Mouse (Mus musculus): ENCODE results near the gene Zfp366. TPM values are rescaled to one million over a fixed set of nuclear protein-coding genes. Genes with fewer than 3 reads are reported as not detected.

Gene Zfp366
- polyA plus RNA-seq, 1 experiment from 2014 or later, result 0.64 TPM

DNA sequence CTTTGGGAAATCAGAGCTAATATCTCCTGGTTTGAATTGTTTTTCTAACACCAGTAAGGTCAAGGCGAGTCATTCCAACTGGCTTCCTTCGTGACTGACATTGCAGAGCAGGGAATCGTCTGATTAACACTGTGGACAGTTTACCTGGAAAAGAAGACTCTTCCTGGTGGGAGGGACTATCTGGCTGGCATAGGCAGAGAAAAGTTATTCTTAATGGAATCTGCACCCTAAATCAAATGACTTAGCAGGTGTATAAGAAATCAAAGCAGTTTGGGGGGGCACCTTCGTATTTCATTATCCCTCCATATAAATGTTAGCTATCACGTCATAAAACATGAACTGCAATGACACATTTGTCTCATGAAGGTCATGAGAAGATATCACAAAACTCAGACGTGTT lies 93.9 kb downstream of the Zfp366 start:
- WGBS, result 83% methylated on average over 6 of the region's 6 CpGs
- H3K9ac ChIP-seq, result no peak overlapping the region
- no peaks in the 10 kb centered on the region for H3K9me3 ChIP-seq
- H3K4me1 ChIP-seq (replicated peaks), result peaks cover 7% of the 10 kb centered on the region
- ATAC-seq (ENCODE audit: low FRiP score), result no peak
- H3K4me3 ChIP-seq, result no peak overlapping the region
- H3K27me3 ChIP-seq, result no peaks in the 10 kb centered on the region
- H3K27ac ChIP-seq, result no peak overlapping the region
- no peaks in the 10 kb centered on the region for H3K36me3 ChIP-seq
- H3K4me2 ChIP-seq, result no peak overlapping the region

DNA sequence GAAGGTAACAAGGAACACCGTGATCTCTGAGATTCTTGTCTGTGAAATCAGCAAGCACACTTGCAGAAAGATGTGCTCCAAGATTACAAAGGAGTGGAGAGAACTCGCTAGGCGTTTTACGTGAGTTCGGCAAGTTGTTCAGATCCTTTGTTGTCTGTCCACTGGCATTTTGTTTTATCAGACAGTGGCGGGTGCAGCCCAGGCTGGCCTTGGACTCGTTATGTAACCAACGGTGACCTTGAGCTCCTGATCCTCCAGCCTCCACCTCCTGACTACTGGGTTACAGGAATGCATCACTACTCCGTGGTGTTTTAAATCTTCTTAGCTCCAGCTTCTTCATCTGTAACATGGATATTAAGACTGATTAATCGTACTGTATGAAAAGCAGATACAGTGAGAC lies 94.7 kb downstream of the Zfp366 start:
- peaks cover 16% of the 10 kb centered on the region for H3K4me1 ChIP-seq (replicated peaks)
- no peaks in the 10 kb centered on the region for H3K27me3 ChIP-seq
- no peak overlapping the region for H3K9ac ChIP-seq
- H3K4me2 ChIP-seq, result no peak overlapping the region
- no peak overlapping the region for H3K27ac ChIP-seq
- H3K36me3 ChIP-seq, result no peaks in the 10 kb centered on the region
- ATAC-seq (ENCODE audit: low FRiP score), result no peak
- WGBS, result 72% methylated on average over 10 of the region's 10 CpGs
- no peaks in the 10 kb centered on the region for H3K9me3 ChIP-seq
- no peak overlapping the region for H3K4me3 ChIP-seq

GRCm38 (mm10) chr13:99282961-99283360 lies 98.3 kb downstream of the Zfp366 start:
- no peak for ATAC-seq (ENCODE audit: low FRiP score)
- no peak overlapping the region for H3K4me2 ChIP-seq
- H3K4me3 ChIP-seq, result no peak overlapping the region
- H3K36me3 ChIP-seq, result no peaks in the 10 kb centered on the region
- H3K4me1 ChIP-seq (replicated peaks), result peaks cover 30% of the 10 kb centered on the region
- 76% methylated on average over 6 of the region's 6 CpGs for WGBS
- H3K9me3 ChIP-seq, result no peaks in the 10 kb centered on the region
- H3K27ac ChIP-seq, result 0 out of 2 replicates have a peak overlapping the region, but pooled peaks have one; percentile 18
- no peak overlapping the region for H3K9ac ChIP-seq
- H3K27me3 ChIP-seq, result no peaks in the 10 kb centered on the region

- 62% methylated on average over 12 of the region's 12 CpGs for WGBS
- Histone ChIP-seq H3K9me3 (no peaks in the 10 kb centered on the region), H3K4me2 (peak overlapping the region; percentile 34), H3K27ac (peak overlapping the region; percentile 82), H3K4me1 (replicated peaks) (peaks cover 30% of the 10 kb centered on the region), H3K36me3 (no peaks in the 10 kb centered on the region), H3K27me3 (no peaks in the 10 kb centered on the region), H3K9ac (no peak overlapping the region), H3K4me3 (no peak overlapping the region)
- ATAC-seq (ENCODE audit: low FRiP score), result peak; percentile 23; the same call in 1 of the 2 replicates
These were observed 99.3 kb downstream of the Zfp366 start for GRCm38 (mm10) chr13:99283916-99284315.

DNA sequence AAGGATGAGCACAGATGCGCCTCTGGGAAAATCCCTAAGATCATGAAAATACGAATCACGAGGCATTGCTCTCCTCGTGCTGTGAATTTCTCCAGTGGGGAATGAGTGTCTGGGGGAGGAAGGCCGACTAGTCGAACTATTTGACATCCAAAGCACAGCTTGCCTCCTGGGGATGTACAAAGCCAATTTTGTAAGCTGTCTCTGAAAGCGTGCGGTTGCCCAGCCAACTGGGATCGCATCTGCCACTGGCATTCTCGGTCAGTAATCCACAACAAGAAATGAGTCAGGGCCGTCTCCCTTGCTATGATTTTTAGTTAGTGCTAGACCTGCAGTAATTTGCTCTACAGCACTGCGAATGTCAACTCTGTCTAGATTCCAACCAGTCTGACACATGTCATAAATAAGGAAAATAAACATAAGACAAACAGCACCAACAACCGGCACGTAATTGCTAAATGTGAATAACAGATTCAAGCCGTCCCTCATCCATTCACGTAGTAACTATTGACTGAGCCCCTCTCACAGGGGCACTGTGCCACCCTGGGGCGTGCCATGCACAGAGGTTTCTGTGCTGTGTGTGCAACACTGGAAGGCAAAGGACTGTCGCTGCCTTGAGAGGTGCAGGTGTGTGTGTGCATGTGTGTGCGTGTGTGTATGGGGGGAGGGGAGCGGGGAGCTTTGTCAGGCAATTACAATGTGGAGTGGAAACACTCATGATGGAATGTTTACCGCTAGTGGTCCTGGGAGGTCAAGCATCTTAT lies 100.0 kb downstream of the Zfp366 start:
- no peaks in the 10 kb centered on the region for H3K9me3 ChIP-seq
- H3K4me1 ChIP-seq (replicated peaks), result peaks cover 30% of the 10 kb centered on the region
- peak overlapping the region; percentile 34 for H3K4me2 ChIP-seq
- H3K36me3 ChIP-seq, result no peaks in the 10 kb centered on the region
- H3K4me3 ChIP-seq, result no peak overlapping the region
- ATAC-seq (ENCODE audit: low FRiP score), result peak; percentile 86
- WGBS, result 50% methylated on average over 21 of the region's 21 CpGs
- H3K9ac ChIP-seq, result peak overlapping the region; percentile 35; the same call in 1 of the 2 replicates
- H3K27me3 ChIP-seq, result no peaks in the 10 kb centered on the region
- H3K27ac ChIP-seq, result peak overlapping the region; percentile 82

GRCm38 (mm10) chr13:99285241-99285640 lies 100.6 kb downstream of the Zfp366 start:
- H3K36me3 ChIP-seq, result no peaks in the 10 kb centered on the region
- no peaks in the 10 kb centered on the region for H3K9me3 ChIP-seq
- no peak overlapping the region for H3K4me2 ChIP-seq
- 51% methylated on average over 2 of the region's 2 CpGs for WGBS
- no peak overlapping the region for H3K4me3 ChIP-seq
- 0 out of 2 replicates have a peak, but pooled peaks have one; percentile 5 for ATAC-seq (ENCODE audit: low FRiP score)
- no peaks in the 10 kb centered on the region for H3K27me3 ChIP-seq
- H3K27ac ChIP-seq, result peak overlapping the region; percentile 82
- peaks cover 30% of the 10 kb centered on the region for H3K4me1 ChIP-seq (replicated peaks)
- H3K9ac ChIP-seq, result 0 out of 2 replicates have a peak overlapping the region, but pooled peaks have one; percentile 35

DNA sequence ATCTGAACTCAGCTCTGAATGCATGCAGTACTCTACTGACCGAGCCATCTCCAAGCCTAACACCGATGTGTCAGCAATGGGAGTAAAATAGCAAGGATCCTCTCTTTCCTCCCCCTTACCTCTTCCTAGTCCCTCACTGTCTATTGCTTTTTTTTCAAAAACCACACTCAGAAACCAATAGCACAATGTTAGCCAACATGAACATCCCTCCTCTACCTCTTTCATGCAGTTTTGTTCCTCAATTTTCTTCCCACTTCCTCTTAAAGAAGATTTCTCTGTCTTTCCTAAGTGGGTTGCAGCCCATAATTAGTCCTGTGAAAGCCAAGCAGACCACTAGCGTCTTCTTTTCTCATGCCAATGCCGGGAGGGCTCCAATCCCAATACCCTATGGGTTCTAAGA lies 102.6 kb downstream of the Zfp366 start:
- H3K4me1 ChIP-seq (replicated peaks), result peaks cover 30% of the 10 kb centered on the region
- H3K36me3 ChIP-seq, result no peaks in the 10 kb centered on the region
- H3K27ac ChIP-seq, result no peak overlapping the region
- no peak for ATAC-seq (ENCODE audit: low FRiP score)
- H3K9me3 ChIP-seq, result no peaks in the 10 kb centered on the region
- H3K9ac ChIP-seq, result no peak overlapping the region
- H3K4me2 ChIP-seq, result no peak overlapping the region
- 91% methylated on average over 4 of the region's 4 CpGs for WGBS
- H3K27me3 ChIP-seq, result no peaks in the 10 kb centered on the region
- no peak overlapping the region for H3K4me3 ChIP-seq

DNA sequence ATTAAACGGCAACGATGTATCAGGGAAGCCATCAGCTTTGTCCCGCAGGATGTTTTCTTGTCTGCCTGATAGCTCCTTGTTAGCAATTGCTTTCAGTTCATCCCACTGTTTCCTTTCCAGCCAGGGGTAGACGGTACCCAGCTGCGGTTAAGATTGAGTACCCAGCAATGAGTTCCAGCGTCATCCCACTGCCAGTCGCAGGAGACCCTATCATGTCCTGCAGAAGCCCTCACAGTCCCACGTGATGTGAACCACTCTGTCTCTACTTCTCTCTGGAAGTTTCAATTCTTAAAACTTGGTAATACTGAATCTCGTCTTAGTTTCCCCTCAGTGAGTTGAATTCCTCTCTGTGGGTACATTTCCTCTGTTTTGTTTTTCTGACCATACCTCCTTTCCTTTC lies 103.2 kb downstream of the Zfp366 start:
- WGBS, result 85% methylated on average over 9 of the region's 9 CpGs
- Histone ChIP-seq H3K4me1 (replicated peaks) (peaks cover 30% of the 10 kb centered on the region), H3K9me3 (no peaks in the 10 kb centered on the region), H3K27ac (no peak overlapping the region), H3K27me3 (no peaks in the 10 kb centered on the region), H3K4me2 (no peak overlapping the region), H3K9ac (no peak overlapping the region), H3K36me3 (no peaks in the 10 kb centered on the region), H3K4me3 (no peak overlapping the region)
- ATAC-seq (ENCODE audit: low FRiP score), result no peak

DNA sequence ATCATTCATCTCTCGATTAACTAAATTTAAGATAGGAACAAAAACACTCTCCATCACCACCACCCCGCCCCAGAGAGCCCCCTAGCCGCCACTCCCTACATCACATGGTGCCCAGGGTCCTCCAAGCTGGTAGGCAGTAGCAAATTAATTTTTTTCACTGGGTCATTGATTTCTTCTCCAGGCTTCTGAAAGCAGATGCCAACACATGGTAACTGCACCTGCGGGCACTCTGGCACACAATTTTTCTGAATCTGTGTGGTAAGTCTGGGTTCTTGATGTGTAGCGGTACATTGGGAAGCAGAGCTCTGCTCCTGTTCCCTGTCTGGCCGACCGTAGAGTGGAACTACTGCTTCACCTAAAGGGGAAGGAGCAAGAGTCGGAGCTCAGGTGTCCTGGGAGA lies 106.1 kb downstream of the Zfp366 start:
- WGBS, result 95% methylated on average over 8 of the region's 8 CpGs

DNA sequence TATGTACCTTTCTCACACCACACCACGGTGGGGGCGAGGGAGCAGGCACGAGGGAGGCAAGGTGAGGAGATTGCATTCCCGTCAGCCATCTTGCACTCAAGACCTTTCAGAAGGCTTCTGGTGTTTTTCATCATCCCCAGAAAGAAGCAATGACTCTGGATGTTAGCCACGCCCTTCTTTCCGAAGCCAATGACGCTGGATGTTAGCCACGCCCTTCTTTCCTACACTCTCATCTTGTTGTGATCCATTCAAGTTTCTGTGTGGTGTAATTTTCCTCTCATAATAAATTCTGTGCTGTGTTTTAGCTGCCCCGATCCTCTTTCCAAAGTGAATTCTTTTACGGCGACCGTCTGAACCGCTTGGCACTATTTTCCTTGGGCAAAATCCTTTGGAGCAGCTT lies 109.6 kb downstream of the Zfp366 start:
- Histone ChIP-seq H3K4me3 (no peak overlapping the region), H3K9ac (no peak overlapping the region), H3K36me3 (no peaks in the 10 kb centered on the region), H3K4me1 (replicated peaks) (no peaks in the 10 kb centered on the region), H3K27me3 (no peaks in the 10 kb centered on the region), H3K9me3 (no peaks in the 10 kb centered on the region), H3K27ac (no peak overlapping the region), H3K4me2 (no peak overlapping the region)
- ATAC-seq (ENCODE audit: low FRiP score), result no peak
- WGBS, result 92% methylated on average over 13 of the region's 13 CpGs

More for the DNA sequence above, 106.1 kb downstream of the Zfp366 start:
- Histone ChIP-seq H3K27me3 (no peaks in the 10 kb centered on the region), H3K9ac (no peak overlapping the region), H3K36me3 (no peaks in the 10 kb centered on the region), H3K27ac (no peak overlapping the region), H3K9me3 (no peaks in the 10 kb centered on the region), H3K4me2 (no peak overlapping the region), H3K4me3 (no peak overlapping the region), H3K4me1 (replicated peaks) (no peaks in the 10 kb centered on the region)
- no peak for ATAC-seq (ENCODE audit: low FRiP score)

DNA sequence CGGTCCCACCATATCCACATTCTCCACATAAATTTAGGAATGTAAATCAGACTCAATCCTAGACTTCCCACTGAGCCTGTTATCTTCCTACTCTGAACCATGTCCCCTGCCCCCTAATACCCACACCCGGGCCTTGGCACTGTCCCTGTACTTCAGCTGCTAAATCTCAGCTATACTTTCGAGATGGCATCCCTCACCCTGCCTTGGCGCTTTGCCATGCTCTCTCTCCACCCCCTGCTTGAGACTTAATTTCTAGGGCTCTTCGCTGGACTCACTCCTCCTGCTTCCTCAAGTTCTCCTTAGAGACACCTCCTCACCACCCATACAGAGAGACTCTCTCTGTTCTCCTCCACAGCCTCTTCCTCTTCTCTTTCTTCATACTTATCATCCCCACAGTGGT lies 115.3 kb downstream of the Zfp366 start:
- Histone ChIP-seq H3K27me3 (no peaks in the 10 kb centered on the region), H3K4me3 (no peak overlapping the region), H3K4me1 (replicated peaks) (no peaks in the 10 kb centered on the region), H3K9ac (no peak overlapping the region), H3K9me3 (no peaks in the 10 kb centered on the region), H3K36me3 (no peaks in the 10 kb centered on the region), H3K27ac (no peak overlapping the region), H3K4me2 (no peak overlapping the region)
- WGBS, result 84% methylated on average over 5 of the region's 5 CpGs
- ATAC-seq (ENCODE audit: low FRiP score), result no peak
